Mouse (Mus musculus) embryo, embryonic 10.5 days (tissue): ENCODE measurements at regions not wholly inside any gene's neighbourhood (a gene's known extent, or its start where the extent isn't known, plus 50 kb on each side); places are given as distances from the start of the nearest gene placed in this dataset.

Experiments
- DNase-seq: peaks from one replicate; pipeline ENCODE4 v3.0.0-alpha.2; 2015; ENCODE audit warnings: low spot score

DNA sequence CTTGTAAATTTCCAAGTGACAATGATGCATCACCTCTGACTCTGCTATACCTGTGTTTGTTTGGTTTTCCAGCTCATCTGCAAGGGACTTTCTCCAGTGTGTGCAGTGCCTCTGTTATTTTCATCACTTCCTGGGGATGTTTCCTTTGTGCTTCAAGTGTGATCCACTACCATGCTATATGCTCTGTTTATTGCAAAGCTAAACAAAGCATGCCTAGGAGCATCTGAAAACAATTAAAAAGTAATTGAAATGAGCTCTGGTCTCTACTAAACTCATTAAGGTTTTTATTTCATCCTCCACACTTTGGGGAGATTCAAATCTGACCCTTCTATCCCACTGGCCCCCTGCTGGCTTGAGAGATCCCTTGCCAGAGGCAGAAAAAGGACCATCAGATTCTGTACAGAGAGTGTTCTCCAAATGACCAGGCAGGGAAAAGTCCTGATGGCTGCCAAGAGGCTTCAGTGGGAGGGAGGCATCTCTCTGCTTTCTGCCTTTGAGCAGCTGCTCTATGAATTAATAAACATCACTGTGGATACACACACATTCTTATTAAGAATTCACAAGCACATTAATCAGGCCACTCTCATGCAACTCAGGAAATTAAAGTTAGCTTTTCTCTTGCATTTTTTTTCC, 57.0 kb downstream of the Amd2 start:
- peak; percentile 26 for DNase-seq

- DNase-seq: no peak
Observed at GRCm38 (mm10) chr10:35649930-35650329, 61.8 kb downstream of the Amd2 start.

GRCm38 (mm10) chr10:35620853-35621252, 90.8 kb downstream of the Amd2 start:
- no peak for DNase-seq

GRCm38 (mm10) chr10:35586251-35586650, 125.4 kb downstream of the Amd2 start:
- no peak for DNase-seq
